Comparison of ENCODE assay signal across 19 mouse cellular contexts in genomic region chr2:78803543-78803942, GRCm38 (mm10).
"Had no signal": no experiment of that assay in that cellular context is flagged by ENCODE, and none has a peak within 500 bp of the region (broad histone marks: within the 10 kb centered on the region; RNA-seq: fewer than 3 reads in every experiment).

No protein-coding gene starts in this region.

- H3K36me3 ChIP-seq: intestine, embryonic 15.5 days; kidney, embryonic 15.5 days; limb, embryonic 10.5 days; limb, embryonic 13.5 days; stomach, embryonic 15.5 days had no signal

- H3K27ac ChIP-seq: intestine, embryonic 15.5 days; kidney, embryonic 15.5 days; limb, embryonic 10.5 days; limb, embryonic 13.5 days; macrophage; stomach, embryonic 15.5 days had no signal

- ATAC-seq: intestine, embryonic 15.5 days; lung, postnatal 0 days had no signal

- H3K9ac ChIP-seq: intestine, embryonic 15.5 days; kidney, embryonic 15.5 days; limb, embryonic 13.5 days; lung, embryonic 14.5 days; stomach, embryonic 15.5 days had no signal

- DNase-seq: kidney, adult 11 months; kidney, adult 8-10 months; kidney, postnatal 14 days; kidney, postnatal 4 days; lung, embryonic 14.5 days; midbrain, embryonic 14.5 days; right cerebral cortex, adult 18-20 months; right cerebral cortex, postnatal 14 days; spleen, adult 18-20 months; thymus, postnatal 25 days had no signal

- H3K4me2 ChIP-seq: intestine, embryonic 15.5 days; kidney, embryonic 15.5 days; limb, embryonic 13.5 days; lung, embryonic 14.5 days; midbrain, embryonic 11.5 days; stomach, embryonic 15.5 days had no signal

- H3K4me3 ChIP-seq: intestine, embryonic 15.5 days; kidney, embryonic 15.5 days; limb, embryonic 10.5 days; limb, embryonic 13.5 days; megakaryocyte, embryonic 14.5 days; stomach, embryonic 15.5 days had no signal

- H3K27me3 ChIP-seq: intestine, embryonic 15.5 days; kidney, embryonic 15.5 days; limb, embryonic 13.5 days; megakaryocyte, embryonic 14.5 days; stomach, embryonic 15.5 days had no signal

- H3K9me3 ChIP-seq: intestine, embryonic 15.5 days; kidney, embryonic 15.5 days; limb, embryonic 10.5 days; limb, embryonic 13.5 days; megakaryocyte, embryonic 14.5 days; stomach, embryonic 15.5 days had no signal

- H3K4me1 ChIP-seq: intestine, embryonic 15.5 days; kidney, embryonic 15.5 days; limb, embryonic 10.5 days; limb, embryonic 13.5 days; stomach, embryonic 15.5 days had no signal
